Mouse (Mus musculus): ENCODE measurements around the gene Arhgap10. TPM values are rescaled to one million over a fixed set of nuclear protein-coding genes. Genes with fewer than 3 reads are reported as not detected.

Gene Arhgap10
- total and polyA plus RNA-seq, 2 experiments from 2014 or later: 23.6 to 33.3 TPM

DNA sequence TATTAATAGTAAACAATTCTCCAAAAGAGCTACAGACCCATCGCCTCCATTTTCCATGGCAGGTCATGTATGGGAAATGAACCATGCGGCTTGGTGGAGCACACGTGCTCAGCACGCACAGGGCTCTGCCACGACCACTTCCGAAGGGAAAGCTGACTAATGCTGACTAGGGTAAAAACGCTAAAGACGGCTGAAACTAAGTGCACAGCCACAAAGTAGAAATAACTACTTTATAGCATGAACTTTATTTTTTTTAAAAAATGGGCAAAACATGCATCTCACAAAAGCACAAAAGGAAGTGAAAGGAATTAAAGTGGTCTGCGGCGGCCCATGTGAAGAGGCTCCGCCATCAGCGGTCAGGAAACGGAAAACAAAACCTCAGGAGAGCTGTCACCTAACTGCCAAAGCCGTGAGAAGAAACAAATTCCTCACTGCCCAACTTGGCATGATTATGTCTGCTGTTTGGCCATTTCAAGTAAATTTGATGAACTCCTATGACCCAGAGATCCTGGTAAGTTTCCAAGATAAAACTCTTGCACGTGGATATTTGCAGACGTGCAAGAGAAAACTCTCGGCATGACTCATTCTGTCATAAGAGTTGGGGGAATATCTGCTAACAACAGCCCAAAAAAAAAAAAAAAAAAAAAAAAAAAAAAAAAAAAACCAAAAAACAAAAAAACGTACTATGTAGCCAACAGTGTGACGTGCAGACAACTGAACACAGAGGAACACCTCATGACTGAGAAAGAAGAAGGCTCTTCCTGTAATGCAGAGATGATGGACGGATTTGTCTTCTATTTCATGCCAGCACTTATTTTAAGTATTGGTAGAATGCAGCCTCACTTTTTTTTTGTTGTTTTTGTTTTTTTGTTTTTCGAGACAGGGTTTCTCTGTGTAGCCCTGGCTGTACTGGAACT is 66.0 kb downstream of the Arhgap10 start:
- H3K9ac ChIP-seq (replicated peaks; ENCODE audit: low read depth, low read length): no peak overlapping the region
- H3K27ac ChIP-seq (ENCODE audit: low read depth): no peak overlapping the region
- ATAC-seq (ENCODE audit: insufficient read depth, low read depth) (no peak), DNase-seq (ENCODE audit: low spot score) (no peak)
- no peak overlapping the region for H3K4me2 ChIP-seq (ENCODE audit: low read depth, low read length)
- WGBS: 85% methylated on average over 21 of the region's 21 CpGs
- peaks cover 15% of the 10 kb centered on the region for H3K36me3 ChIP-seq (replicated peaks; ENCODE audit: control insufficient read depth, insufficient read depth, low read length)
- no peak overlapping the region for H3K4me3 ChIP-seq (ENCODE audit: low read depth, low read length)
- TF ChIP-seq CTCF (IDR thresholded peaks at IDR 0.05; ENCODE audit: low read depth) (no peak), EP300 (IDR thresholded peaks at IDR 0.05; ENCODE audit: low read depth) (no peak)
- peaks cover 5% of the 10 kb centered on the region; the same call in 1 of the 2 replicates for H3K9me3 ChIP-seq (replicated peaks; ENCODE audit: control insufficient read depth, low read length)
- H3K4me1 ChIP-seq (ENCODE audit: control insufficient read depth, insufficient read depth): peaks cover 23% of the 10 kb centered on the region
- no peaks in the 10 kb centered on the region for H3K27me3 ChIP-seq (ENCODE audit: control insufficient read depth, insufficient read depth, low read length)

GRCm38 (mm10) chr8:77451052-77451451 is 66.7 kb downstream of the Arhgap10 start:
- ATAC-seq (ENCODE audit: insufficient read depth, low read depth) (no peak), DNase-seq (ENCODE audit: low spot score) (no peak)
- TF ChIP-seq CTCF (IDR thresholded peaks at IDR 0.05; ENCODE audit: low read depth) (no peak), EP300 (IDR thresholded peaks at IDR 0.05; ENCODE audit: low read depth) (no peak)
- 85% methylated on average over 5 of the region's 5 CpGs for WGBS
- Histone ChIP-seq H3K4me1 (ENCODE audit: control insufficient read depth, insufficient read depth) (peaks cover 19% of the 10 kb centered on the region), H3K4me2 (ENCODE audit: low read depth, low read length) (no peak overlapping the region), H3K27me3 (ENCODE audit: control insufficient read depth, insufficient read depth, low read length) (no peaks in the 10 kb centered on the region), H3K9me3 (replicated peaks; ENCODE audit: control insufficient read depth, low read length) (peaks cover 5% of the 10 kb centered on the region; the same call in 1 of the 2 replicates), H3K4me3 (ENCODE audit: low read depth, low read length) (no peak overlapping the region), H3K27ac (ENCODE audit: low read depth) (no peak overlapping the region), H3K9ac (replicated peaks; ENCODE audit: low read depth, low read length) (no peak overlapping the region), H3K36me3 (replicated peaks; ENCODE audit: control insufficient read depth, insufficient read depth, low read length) (peaks cover 15% of the 10 kb centered on the region)

DNA sequence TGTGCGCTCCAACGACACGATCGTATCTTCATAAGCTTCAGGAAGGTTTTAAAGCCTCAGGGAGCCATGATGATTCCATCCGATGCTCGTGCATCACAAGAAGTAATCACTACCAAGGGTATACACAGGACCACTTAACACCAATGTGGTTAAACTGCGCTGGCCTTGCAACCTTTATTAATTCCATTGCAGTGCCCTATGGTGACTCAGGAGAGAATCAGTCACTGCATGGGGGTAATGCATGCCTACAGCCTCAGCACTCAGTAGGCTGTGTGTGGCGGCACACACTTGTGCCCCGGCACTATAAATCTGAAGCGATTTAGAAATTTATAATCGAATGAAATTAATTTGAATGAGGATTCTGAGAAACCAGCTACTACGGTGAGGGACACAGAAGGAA is 71.5 kb downstream of the Arhgap10 start:
- no peak overlapping the region for H3K4me2 ChIP-seq (ENCODE audit: low read depth, low read length)
- no peak for TF ChIP-seq EP300 (IDR thresholded peaks at IDR 0.05; ENCODE audit: low read depth)
- H3K9me3 ChIP-seq (replicated peaks; ENCODE audit: control insufficient read depth, low read length): peaks cover 5% of the 10 kb centered on the region; the same call in 1 of the 2 replicates
- 93% methylated on average over 12 of the region's 12 CpGs for WGBS
- peaks cover 12% of the 10 kb centered on the region for H3K4me1 ChIP-seq (ENCODE audit: control insufficient read depth, insufficient read depth)
- peaks cover 15% of the 10 kb centered on the region for H3K36me3 ChIP-seq (replicated peaks; ENCODE audit: control insufficient read depth, insufficient read depth, low read length)
- H3K9ac ChIP-seq (replicated peaks; ENCODE audit: low read depth, low read length): no peak overlapping the region
- H3K4me3 ChIP-seq (ENCODE audit: low read depth, low read length): no peak overlapping the region
- no peak overlapping the region for H3K27ac ChIP-seq (ENCODE audit: low read depth)
- no peaks in the 10 kb centered on the region for H3K27me3 ChIP-seq (ENCODE audit: control insufficient read depth, insufficient read depth, low read length)
- ATAC-seq (ENCODE audit: insufficient read depth, low read depth) (no peak), DNase-seq (ENCODE audit: low spot score) (no peak)

DNA sequence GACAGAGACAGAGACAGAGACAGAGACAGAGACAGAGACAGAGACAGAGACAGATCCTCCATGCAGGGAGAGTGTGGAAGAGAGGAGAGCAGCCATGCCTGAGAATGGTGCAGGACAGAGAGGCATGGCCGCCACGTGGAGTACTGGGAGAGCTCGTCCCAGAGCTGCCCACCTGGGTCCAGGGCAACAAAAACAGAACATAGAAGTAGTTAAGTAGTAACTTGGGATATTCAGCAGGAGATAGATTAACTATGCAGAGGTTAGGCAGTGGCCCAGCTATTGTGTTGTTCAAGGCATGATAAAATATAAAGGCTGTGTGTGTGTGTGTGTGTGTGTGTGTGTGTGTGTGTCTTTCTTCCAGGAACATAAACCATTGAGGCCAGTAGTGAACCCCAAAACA is 72.1 kb downstream of the Arhgap10 start:
- no peak overlapping the region for H3K4me3 ChIP-seq (ENCODE audit: low read depth, low read length)
- TF ChIP-seq CTCF (IDR thresholded peaks at IDR 0.05; ENCODE audit: low read depth) (no peak), EP300 (IDR thresholded peaks at IDR 0.05; ENCODE audit: low read depth) (no peak)
- H3K9ac ChIP-seq (replicated peaks; ENCODE audit: low read depth, low read length): no peak overlapping the region
- no peak overlapping the region for H3K4me2 ChIP-seq (ENCODE audit: low read depth, low read length)
- H3K27ac ChIP-seq (ENCODE audit: low read depth): peak overlapping the region; percentile 53
- no peaks in the 10 kb centered on the region for H3K27me3 ChIP-seq (ENCODE audit: control insufficient read depth, insufficient read depth, low read length)
- ATAC-seq (ENCODE audit: insufficient read depth, low read depth) (no peak), DNase-seq (ENCODE audit: low spot score) (no peak)
- WGBS: 71% methylated on average over 3 of the region's 3 CpGs
- H3K9me3 ChIP-seq (replicated peaks; ENCODE audit: control insufficient read depth, low read length): peaks cover 5% of the 10 kb centered on the region; the same call in 1 of the 2 replicates
- H3K4me1 ChIP-seq (ENCODE audit: control insufficient read depth, insufficient read depth): peaks cover 12% of the 10 kb centered on the region
- peaks cover 13% of the 10 kb centered on the region for H3K36me3 ChIP-seq (replicated peaks; ENCODE audit: control insufficient read depth, insufficient read depth, low read length)

DNA sequence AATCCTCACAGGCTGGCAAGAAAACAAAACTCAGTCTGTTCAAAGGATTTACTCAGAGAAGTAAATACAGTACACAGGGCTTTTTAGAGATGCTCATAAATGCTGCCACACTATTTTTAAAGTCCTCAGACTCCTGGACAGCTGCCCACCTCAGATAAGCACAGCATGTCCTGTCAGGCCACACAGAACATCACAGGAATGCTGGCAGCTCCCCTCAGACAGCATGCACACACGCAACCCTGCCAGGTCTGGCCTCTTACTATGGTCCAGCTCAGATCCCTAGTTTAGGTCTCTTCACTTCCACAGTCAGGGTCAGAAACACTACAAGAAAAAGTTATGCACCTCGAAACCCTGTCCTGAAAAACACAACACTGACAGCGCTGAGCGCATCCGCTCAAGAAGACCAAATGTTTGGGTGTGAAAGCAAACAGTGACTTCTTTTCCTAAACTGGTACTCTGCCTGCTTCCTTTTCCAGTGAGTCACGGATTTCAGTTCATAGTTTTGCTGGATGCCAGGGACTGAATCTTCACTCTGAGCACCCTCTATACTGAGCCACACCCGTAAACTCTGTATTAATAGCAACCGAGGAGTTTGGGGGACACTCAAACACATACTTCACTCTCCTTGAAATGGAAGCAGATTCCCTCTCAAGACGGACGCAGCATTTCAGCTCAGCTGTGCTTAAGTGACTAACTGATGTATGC is 73.4 kb downstream of the Arhgap10 start:
- TF ChIP-seq EP300 (IDR thresholded peaks at IDR 0.05; ENCODE audit: low read depth): peak; percentile 60; the same call in 1 of the 2 replicates
- TF ChIP-seq CTCF (IDR thresholded peaks at IDR 0.05; ENCODE audit: low read depth): no peak
- peak overlapping the region; percentile 90 for H3K27ac ChIP-seq (ENCODE audit: low read depth)
- no peaks in the 10 kb centered on the region for H3K27me3 ChIP-seq (ENCODE audit: control insufficient read depth, insufficient read depth, low read length)
- no peak overlapping the region for H3K4me3 ChIP-seq (ENCODE audit: low read depth, low read length)
- H3K9ac ChIP-seq (replicated peaks; ENCODE audit: low read depth, low read length): no peak overlapping the region
- DNase-seq (ENCODE audit: low spot score) (peak; percentile 91), ATAC-seq (ENCODE audit: insufficient read depth, low read depth) (peak; percentile 97)
- peak overlapping the region; percentile 19 for H3K4me2 ChIP-seq (ENCODE audit: low read depth, low read length)
- no peaks in the 10 kb centered on the region for H3K36me3 ChIP-seq (replicated peaks; ENCODE audit: control insufficient read depth, insufficient read depth, low read length)
- 38% methylated on average over 10 of the region's 10 CpGs for WGBS
- H3K9me3 ChIP-seq (replicated peaks; ENCODE audit: control insufficient read depth, low read length): no peaks in the 10 kb centered on the region
- H3K4me1 ChIP-seq (ENCODE audit: control insufficient read depth, insufficient read depth): peaks cover 18% of the 10 kb centered on the region

Measured in heart, postnatal 0 days (tissue).